Mouse (Mus musculus) erythroblast, embryonic 14.5 days (primary cell): ENCODE measurements around the gene Sebox. TPM values are rescaled to one million over a fixed set of nuclear protein-coding genes. Genes with fewer than 3 reads are reported as not detected.
"Not testable (repeated sequence)": the region's sequence is repeated elsewhere in the genome, so short reads cannot be mapped to it uniquely, and the experiment has no call there.

Experiments used
- H3K27me3 ChIP-seq: 2 replicates; pipeline ENCODE4 v1.6.1; 2012; ENCODE audit warnings: inconsistent platforms; ENCODE audit not compliant: control insufficient read depth
- H3K36me3 ChIP-seq: 2 replicates; pipeline ENCODE4 v1.6.1; 2012; ENCODE audit warnings: mild to moderate bottlenecking, inconsistent platforms; ENCODE audit not compliant: control insufficient read depth
- H3K4me1 ChIP-seq: 2 replicates; pipeline ENCODE4 v1.6.1; 2012; ENCODE audit warnings: inconsistent platforms; ENCODE audit not compliant: control insufficient read depth
- H3K4me3 ChIP-seq: replicated peaks from 2 replicates; pipeline ENCODE3; 2012; ENCODE audit warnings: moderate library complexity, mild to moderate bottlenecking, inconsistent platforms
- H3K9me3 ChIP-seq: 2 replicates; pipeline ENCODE4 v1.6.1; 2012; ENCODE audit warnings: low read length, inconsistent platforms, mixed read lengths; ENCODE audit not compliant: control insufficient read depth
- GATA1 ChIP-seq: IDR thresholded peaks from 2 replicates; pipeline ENCODE4 v1.6.1; 2012; ENCODE audit warnings: low read length, inconsistent platforms, mixed read lengths
- TAL1 ChIP-seq: IDR thresholded peaks from 3 replicates; pipeline ENCODE4 v1.6.1; 2012; ENCODE audit warnings: low read length, inconsistent platforms, mixed read lengths
- polyA plus RNA-seq: library from polyadenylated mRNA; stranded (reverse); fragments of >175 nt; gene quantifications from 2 replicates; pipeline ENCODE4 v1.2.3, GENCODE M21; 2012

Sebox gene
- polyA plus RNA-seq, 1 experiment: not detected

DNA sequence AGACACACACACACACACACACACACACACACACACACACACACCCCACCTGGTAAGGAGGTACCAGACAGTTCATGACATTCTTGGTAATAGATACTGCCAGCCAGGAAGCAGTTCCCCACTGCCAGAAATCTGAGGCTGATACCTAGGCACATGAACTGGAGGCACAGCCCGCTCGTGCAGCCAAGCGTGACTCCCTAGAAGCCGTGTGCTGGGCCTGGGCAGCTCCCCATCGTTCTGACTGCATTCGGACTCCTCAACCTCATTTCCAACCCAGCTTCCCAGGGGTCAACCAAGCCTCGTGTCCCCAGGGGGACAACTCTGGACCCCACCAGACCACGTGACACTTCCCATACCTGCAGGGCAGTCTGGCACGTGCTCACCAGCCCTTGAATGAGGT is 25.5 kb downstream of the Sebox start:
- Histone ChIP-seq H3K9me3 (no peaks in the 10 kb centered on the region), H3K4me1 (no peaks in the 10 kb centered on the region), H3K27me3 (no peaks in the 10 kb centered on the region), H3K4me3 (no peak overlapping the region), H3K36me3 (peaks cover 50% of the 10 kb centered on the region)
- TF ChIP-seq TAL1 (no peak), GATA1 (no peak)

DNA sequence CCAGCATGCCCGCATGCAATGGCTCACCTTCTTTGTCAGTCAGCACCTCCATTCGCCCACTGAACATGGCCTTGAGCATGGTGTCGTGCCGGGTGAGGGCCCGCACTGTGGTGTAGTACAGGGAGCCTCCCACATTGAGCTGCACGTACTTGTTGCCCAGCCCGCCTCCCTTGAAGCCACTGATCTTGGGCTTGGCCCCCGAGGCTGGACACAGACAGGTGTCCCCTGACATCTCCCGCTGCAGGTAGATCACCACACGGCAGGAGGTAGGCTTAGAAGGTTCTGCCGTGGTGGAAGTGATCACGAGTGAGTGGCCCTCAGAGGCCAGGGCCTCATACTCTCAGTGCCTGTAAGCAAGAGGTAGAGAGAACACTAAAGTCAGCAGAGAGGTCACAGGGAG is 26.8 kb downstream of the Sebox start:
- H3K27me3 ChIP-seq: no peaks in the 10 kb centered on the region
- no peak overlapping the region for H3K4me3 ChIP-seq
- TF ChIP-seq GATA1: no peak
- no peak for TF ChIP-seq TAL1
- peaks cover 6% of the 10 kb centered on the region for H3K4me1 ChIP-seq
- peaks cover 41% of the 10 kb centered on the region for H3K36me3 ChIP-seq
- no peaks in the 10 kb centered on the region for H3K9me3 ChIP-seq

DNA sequence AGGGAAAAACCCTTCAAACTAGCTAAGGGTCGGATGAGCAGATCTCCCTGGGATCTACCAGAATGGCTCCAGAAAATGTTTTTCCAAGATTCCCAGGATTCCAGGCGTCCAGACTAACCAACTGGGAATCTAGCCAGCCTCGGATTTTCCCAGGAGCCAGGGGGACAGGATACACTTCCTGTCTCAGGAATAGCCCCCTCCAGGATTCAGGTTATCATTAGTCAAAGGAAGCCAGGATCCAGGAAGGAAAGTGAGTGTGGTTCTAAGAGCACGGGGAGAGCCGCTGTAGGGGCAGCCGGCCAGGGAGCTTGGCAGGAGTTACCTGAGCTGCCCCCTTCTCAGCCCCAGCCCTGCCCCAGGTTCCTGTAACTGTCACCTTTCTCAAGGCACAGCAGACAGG is 27.8 kb downstream of the Sebox start:
- no peaks in the 10 kb centered on the region for H3K9me3 ChIP-seq

DNA sequence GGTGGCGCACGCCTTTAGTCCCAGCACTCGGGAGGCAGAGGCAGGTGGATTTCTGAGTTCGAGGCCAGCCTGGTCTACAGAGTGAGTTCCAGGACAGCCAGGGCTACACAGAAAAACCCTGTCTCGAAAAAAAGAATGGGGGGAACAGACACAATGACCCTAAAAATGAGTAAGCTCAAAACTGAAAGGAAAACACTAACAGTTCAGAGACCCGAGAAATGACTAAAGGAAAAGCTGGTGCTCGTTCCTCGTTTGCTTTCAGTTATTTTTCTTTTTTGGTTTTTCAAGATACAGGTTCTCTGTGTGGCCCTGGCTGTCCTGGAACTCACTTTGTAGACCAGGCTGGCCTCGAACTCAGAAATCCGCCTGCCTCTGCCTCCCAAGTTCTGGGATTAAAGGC is 28.3 kb downstream of the Sebox start:
- H3K27me3 ChIP-seq, H3K9me3 ChIP-seq, H3K4me3 ChIP-seq: not testable (repeated sequence)
- peaks cover 28% of the 10 kb centered on the region for H3K36me3 ChIP-seq
- peaks cover 16% of the 10 kb centered on the region for H3K4me1 ChIP-seq

More for the DNA sequence above, 27.8 kb downstream of the Sebox start:
- no peaks in the 10 kb centered on the region for H3K27me3 ChIP-seq
- no peak overlapping the region for H3K4me3 ChIP-seq
- no peak for TF ChIP-seq GATA1
- TF ChIP-seq TAL1: no peak
- H3K4me1 ChIP-seq: peaks cover 16% of the 10 kb centered on the region
- H3K36me3 ChIP-seq: peaks cover 32% of the 10 kb centered on the region

DNA sequence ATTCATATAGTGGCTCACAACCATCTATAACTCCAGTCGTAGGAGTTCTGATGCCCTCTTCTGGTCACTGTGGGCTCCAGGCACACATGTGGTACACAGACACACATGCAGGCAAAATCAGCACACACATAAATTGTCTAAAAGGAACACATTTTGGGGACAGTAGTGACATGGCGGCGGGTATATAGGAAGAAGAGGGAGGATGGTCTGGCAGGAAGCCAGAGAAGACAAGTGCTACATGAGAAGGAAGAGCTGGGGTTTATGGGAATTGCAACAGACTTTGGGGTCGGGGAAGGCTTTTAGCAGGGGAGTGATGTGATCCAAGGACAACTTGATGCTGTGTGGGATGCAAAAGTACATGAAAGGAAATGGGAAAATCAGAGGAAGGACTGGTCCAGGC is 31.3 kb downstream of the Sebox start:
- Histone ChIP-seq H3K4me3 (no peak overlapping the region), H3K27me3 (no peaks in the 10 kb centered on the region), H3K4me1 (peaks cover 40% of the 10 kb centered on the region), H3K9me3 (no peaks in the 10 kb centered on the region), H3K36me3 (peaks cover 18% of the 10 kb centered on the region)
- TF ChIP-seq GATA1 (no peak), TAL1 (no peak)

DNA sequence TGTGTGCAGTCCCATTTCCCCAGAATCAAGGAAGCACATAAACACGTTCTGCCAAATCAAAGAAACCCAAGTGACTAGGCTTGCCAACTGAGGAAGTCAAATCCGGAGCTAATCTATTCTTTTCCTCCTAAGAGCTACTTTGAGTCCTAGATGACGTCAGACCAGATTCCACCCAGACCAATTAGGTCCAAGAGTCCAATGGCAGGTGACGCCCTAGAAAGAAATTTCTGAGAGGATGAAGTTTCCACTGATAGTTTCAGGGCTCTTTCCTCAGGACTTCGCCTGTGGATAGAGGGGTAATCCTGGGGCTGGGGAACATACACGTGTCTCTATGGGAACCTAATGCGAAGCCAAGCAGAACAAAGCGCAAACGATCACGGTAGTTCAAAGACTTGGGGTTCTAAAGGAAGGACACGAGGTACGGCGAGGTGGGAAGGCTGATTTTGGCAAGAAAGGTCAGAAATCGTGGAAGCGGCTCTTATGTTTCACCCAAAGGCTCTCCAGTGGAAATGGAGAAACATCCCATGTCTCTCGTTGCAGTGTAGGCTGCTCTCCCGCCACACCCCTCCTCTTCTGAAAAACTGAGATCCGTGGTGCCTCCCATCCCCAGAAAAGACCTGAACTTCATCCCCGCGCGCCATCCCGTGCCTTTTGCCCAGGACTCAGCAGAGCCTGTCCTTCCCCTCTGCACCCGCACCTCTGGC is 32.3 kb downstream of the Sebox start:
- peaks cover 40% of the 10 kb centered on the region for H3K4me1 ChIP-seq
- no peaks in the 10 kb centered on the region for H3K9me3 ChIP-seq
- H3K36me3 ChIP-seq: peaks cover 23% of the 10 kb centered on the region
- peak overlapping the region; percentile 77 for H3K4me3 ChIP-seq
- no peaks in the 10 kb centered on the region for H3K27me3 ChIP-seq
- TF ChIP-seq TAL1: no peak
- no peak for TF ChIP-seq GATA1

DNA sequence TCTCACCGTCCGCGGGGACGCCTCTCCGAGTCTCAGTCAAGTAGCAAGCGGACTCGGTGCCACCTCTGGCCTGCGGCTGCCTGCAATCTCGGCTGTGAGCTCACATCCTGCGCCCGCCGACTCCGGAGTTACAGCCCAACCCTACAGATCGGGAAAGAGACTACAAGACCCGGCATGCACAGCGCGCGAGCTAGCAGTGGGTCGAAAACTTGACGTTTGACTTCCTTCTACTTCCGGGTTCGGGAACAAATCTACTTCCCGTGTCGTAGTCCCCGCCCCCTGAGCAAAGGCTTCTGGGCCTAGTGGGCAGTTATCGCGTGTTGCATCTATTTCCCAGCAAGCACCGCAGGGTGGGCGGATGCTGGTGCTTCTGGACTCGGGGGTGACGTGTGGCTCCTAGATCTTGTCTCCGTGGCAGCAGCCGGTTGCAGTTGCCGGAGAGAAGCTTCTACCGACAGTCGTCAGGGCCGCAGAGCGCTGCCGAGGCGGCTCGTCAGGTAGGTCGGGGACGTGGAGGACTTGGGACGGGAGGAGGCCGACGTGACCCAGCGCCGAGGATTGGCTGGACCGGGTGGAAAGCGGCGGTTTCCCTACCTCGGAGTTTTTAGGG is 32.9 kb downstream of the Sebox start, which contains the start of the genes Tnfaip1 and Ift20:
Gene Tnfaip1 (minus strand): TSS at position 253 of the 610 bp plus-strand sequence.
Gene Ift20 (plus strand): TSS at position 282 of the 610 bp plus-strand sequence.
- no peaks in the 10 kb centered on the region for H3K9me3 ChIP-seq
- peak within 1 kb of the TSS; percentile 77 for H3K4me3 ChIP-seq
- TF ChIP-seq TAL1 (no peak), GATA1 (peak; percentile 88)
- H3K4me1 ChIP-seq: peaks cover 40% of the 10 kb centered on the region
- peaks cover 29% of the 10 kb centered on the region for H3K36me3 ChIP-seq
- no peaks in the 10 kb centered on the region for H3K27me3 ChIP-seq

DNA sequence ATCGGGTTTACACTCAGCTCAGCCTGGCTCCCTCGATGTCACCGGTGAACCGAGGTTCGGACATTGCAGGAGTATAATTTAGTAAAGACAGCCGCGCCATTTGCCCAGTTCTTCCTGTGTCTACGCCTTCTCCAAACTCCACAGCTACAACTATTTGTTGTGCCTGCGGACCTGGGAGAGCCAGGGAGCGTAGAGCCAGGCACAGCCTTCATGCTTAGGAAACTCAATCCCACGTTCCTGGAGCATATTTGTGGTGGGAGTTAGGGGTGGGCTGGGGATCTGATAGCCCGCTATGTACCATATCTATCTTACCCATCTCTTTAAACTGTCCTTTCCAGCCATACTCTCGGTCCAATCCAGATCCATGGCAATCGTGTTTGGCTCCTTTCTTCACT is 33.4 kb downstream of the Sebox start:
- Histone ChIP-seq H3K4me1 (peaks cover 40% of the 10 kb centered on the region), H3K36me3 (peaks cover 34% of the 10 kb centered on the region), H3K27me3 (no peaks in the 10 kb centered on the region), H3K4me3 (peak overlapping the region; percentile 77), H3K9me3 (no peaks in the 10 kb centered on the region)
- TF ChIP-seq TAL1: no peak
- no peak for TF ChIP-seq GATA1

DNA sequence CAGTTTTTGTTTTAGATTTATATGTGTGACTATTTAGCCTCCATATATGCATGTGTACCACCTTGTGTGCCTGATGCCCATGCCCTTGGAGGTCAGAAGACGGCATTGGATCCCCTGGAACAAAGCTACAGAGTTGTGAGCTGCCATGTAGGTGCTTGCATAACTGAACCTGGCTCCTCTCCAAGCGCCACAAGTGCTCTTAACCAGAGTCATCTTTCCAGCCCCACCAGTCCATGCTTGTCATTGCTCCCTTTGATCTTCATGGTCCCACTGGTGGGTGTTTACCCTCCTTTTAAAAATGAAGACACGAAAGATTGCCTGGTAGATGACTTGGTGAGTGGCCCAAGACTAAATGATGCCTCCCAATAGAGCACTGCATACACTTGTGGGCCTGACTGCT is 37.1 kb downstream of the Sebox start:
- TF ChIP-seq TAL1: no peak
- no peak for TF ChIP-seq GATA1
- H3K36me3 ChIP-seq: peaks cover 64% of the 10 kb centered on the region
- no peaks in the 10 kb centered on the region for H3K9me3 ChIP-seq
- peaks cover 36% of the 10 kb centered on the region for H3K4me1 ChIP-seq
- no peak overlapping the region for H3K4me3 ChIP-seq
- H3K27me3 ChIP-seq: no peaks in the 10 kb centered on the region
